ENCODE assay signal across 17 mouse cellular contexts in genomic region chr19:43895951-43896350, GRCm38 (mm10).
"Had no signal": no experiment of that assay in that cellular context is flagged by ENCODE, and none has a peak within 500 bp of the region (broad histone marks: within the 10 kb centered on the region; RNA-seq: fewer than 3 reads in every experiment).

No protein-coding gene starts in this region.

- H3K27ac ChIP-seq: kidney, postnatal 0 days; layer of hippocampus, adult 2 months; limb, embryonic 12.5 days; limb, embryonic 15.5 days; liver, embryonic 14.5 days; lung, embryonic 15.5 days had no signal

- H3K4me3 ChIP-seq: layer of hippocampus, adult 2 months; limb, embryonic 12.5 days; limb, embryonic 15.5 days; lung, embryonic 15.5 days had no signal

- ATAC-seq: intestine, postnatal 0 days had no signal

- H3K27me3 ChIP-seq: limb, embryonic 12.5 days; limb, embryonic 15.5 days; lung, embryonic 15.5 days had no signal

- H3K9ac ChIP-seq: limb, embryonic 12.5 days; limb, embryonic 15.5 days; liver, embryonic 14.5 days; lung, embryonic 15.5 days had no signal

- H3K9me3 ChIP-seq: limb, embryonic 15.5 days; lung, embryonic 15.5 days had no signal

- H3K4me1 ChIP-seq: lung, embryonic 15.5 days had no signal

- H3K4me2 ChIP-seq: limb, embryonic 12.5 days; limb, embryonic 15.5 days; lung, embryonic 15.5 days; midbrain, embryonic 11.5 days had no signal

- DNase-seq: kidney, adult 2 months; kidney, postnatal 25 days; left cerebral cortex, postnatal 4 days; lung, adult 18-20 months; lung, postnatal 10 days; lung, postnatal 36 days; midbrain, embryonic 14.5 days; thymus, adult 2 months; thymus, postnatal 25 days had no signal
